Mouse (Mus musculus) kidney, postnatal 36 days (tissue): ENCODE measurements around the gene Cdc42se2.

ENCODE experiments used
- DNase-seq, 2 experiments: peaks; one replicate each; pipeline ENCODE4 v3.0.0; 2021 to 2022; ENCODE audit warnings: mixed read lengths in 2 of 2

Gene Cdc42se2

DNA sequence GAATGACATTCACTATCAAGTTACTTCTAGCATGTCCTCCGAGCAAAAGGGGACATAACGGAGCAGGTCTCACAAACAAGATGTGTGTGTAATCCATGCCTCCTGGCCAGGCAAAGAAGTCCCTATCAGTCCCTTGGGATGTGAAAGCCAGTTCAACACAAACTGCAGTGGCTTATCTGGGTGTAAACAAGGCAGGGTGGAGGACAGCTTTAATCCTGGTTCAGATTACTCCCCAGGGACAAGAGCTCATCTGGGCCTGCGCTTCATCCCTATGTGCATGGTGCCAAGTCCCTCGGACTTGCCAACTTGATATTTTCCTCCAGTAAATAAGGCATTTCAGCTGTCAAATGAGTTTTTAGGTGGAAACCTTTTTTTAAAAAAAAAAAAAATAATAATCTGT lies 36.0 kb downstream of the Cdc42se2 start:
- DNase-seq, result peak in 1 of 2 experiments; percentile 8

DNA sequence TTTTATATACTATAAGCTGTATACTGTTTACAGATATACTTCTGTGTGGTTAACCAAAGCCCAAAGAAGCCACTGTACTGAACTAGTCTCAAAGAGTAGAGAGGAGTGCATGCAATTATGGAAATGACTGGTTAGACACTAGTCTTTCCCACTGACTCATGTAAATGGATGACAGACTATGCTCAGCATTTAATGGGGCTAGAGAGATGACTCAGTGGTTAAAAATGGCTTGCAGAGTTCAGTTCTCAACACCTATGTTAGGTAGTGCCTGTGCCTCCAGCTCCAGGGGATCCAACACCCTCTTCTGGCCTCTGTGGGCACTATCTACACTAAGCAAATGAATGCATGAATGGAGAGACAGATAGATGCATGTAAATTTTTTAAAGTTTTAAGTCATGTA lies 38.6 kb downstream of the Cdc42se2 start:
- no peak for DNase-seq

DNA sequence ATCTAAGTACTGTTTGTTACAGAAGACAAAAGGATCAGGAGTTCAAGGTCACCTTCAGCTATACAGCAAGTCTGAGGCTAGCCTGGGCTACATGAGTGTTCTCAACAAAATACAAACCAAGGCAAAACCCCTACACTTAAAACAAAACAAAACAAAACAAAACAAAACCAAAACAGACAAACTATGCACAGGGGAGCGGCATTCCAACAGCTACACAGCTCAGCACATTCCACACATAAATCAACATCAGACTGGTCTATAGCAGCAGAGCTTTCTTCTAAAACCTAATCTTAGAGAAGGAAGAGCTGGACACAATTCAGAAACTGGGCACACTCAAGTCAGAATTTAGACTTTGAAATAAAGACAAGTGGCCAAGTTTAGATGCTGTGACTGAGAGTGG lies 43.2 kb downstream of the Cdc42se2 start:
- peak in 1 of 2 experiments; percentile 6 for DNase-seq

DNA sequence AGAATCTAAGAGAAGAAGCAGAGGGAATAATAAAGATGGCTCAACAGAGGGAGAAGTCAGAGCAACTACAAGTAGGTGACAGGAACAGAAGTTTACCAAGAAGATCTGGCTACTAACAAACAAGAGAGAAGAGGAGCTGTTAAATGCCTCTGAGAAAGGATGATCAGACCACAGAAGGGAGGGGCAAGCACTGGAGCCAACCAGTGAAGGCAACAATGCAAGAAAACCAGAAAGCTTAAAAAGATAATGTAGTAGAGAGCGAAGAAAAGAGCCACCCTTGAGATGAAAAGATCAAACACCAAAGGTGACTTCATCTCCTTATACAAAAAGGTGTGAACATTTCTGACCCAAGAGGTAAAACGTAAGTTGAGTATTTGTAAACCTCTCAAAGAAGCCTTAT lies 46.1 kb downstream of the Cdc42se2 start:
- DNase-seq, result no peak

DNA sequence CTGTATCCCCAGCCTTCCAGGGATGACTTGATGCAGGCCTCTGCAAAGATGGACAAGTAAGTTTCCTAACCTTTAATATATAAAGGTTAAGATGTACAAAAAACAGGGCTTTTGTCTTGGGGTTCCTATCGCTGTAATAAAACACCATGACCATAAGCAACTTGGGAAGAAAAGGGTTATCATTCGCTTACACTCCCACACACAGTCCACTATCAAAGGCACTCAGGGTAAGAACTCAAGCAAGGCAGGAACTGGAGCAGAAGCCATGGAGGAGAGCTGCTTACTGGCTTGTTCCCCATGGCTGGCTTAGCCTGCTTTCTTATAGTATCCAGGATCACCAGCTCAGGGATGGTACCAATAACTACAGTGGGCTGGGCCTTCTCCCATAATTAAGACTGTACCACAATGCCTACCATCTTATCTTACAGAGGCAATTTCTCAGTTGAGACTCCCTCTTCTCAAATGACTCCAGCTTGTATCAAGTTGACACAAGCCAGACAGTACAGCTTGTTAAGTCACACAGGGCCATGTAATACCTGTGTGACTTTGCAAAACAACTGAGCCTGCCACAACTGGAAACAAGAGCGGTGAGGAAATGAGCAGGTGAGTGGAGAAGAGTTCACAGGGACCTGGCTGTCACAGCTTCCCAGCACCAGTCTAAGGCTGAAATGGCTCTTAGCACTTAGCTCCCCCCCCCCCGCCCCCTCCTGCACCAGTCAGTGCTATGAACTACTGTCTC lies 48.3 kb downstream of the Cdc42se2 start:
- no peak for DNase-seq

DNA sequence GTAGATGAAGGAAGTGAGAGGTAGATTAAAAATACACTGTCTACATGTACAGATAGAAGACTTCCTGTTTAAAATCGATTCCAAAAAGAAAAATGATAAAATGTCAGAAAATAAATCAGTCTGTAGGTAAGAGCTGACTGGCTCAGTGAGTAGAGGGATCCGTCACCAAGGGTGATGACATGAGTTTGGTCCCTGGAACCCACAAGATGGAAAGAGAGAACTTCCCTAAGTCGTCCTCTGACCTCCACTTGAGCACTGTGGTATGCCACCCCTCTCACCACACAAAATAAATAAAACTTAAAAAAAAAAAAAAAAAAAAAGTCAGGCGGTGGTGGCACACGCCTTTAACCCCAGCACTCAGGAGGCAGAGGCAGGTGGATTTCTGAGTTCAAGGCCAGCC lies 50.6 kb downstream of the Cdc42se2 start:
- DNase-seq, result no peak

DNA sequence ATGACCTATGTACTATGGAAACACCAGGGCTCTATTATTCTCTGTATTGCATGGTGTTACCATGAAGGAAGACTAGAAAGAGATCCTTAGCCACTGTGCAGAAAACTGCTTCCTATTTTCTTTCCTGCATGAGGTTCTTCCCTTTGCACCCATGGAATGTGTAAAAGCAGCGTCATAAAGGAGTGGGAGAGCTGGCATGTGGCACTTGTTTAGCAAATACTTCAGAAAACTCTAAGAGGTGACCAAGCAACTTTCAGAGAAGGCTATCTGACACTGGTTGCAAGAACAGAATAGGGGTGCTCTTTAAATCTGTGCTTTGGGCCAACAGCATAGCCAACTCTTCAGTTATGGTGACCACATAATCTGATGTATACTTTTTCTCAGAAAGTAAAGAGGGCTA lies 52.4 kb downstream of the Cdc42se2 start:
- no peak for DNase-seq

DNA sequence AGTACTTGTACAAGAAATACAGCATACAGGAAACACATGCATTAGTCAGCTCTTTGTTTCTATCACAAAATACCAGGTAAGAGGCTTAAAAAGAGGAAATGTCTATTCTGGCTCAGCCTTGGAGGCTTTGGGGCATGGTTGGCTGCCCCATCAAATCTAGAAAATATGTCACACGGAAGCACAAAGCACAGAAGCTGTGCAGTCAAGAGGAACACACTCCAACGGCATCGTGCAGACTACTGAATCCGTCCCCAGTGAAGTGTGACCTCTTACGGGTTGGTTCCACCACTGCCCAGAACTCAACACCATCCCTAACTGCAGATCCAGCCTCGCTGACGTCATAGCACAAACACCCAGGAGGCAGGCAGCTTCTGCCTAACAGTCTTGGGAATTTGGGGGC lies 53.9 kb downstream of the Cdc42se2 start:
- DNase-seq, result peak; percentile 13 to 21

DNA sequence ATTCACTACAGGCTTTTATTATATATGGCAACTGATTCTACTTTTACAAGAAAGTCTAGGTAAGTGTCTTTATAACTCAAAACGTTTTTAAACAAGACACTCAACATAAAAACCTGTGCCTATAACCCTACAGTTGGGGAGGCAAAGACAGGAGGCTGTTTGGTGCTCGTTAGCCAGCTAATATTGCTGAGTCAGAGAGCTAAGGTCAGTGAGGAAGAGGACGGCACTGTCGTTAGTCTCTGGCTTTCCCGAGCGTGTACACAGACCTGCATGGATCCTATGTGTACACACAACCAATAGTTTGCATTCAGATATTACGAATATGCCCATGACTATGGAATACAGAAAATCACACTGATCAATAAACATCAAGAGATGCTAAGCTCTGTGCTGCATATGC lies 56.1 kb downstream of the Cdc42se2 start:
- no peak for DNase-seq

DNA sequence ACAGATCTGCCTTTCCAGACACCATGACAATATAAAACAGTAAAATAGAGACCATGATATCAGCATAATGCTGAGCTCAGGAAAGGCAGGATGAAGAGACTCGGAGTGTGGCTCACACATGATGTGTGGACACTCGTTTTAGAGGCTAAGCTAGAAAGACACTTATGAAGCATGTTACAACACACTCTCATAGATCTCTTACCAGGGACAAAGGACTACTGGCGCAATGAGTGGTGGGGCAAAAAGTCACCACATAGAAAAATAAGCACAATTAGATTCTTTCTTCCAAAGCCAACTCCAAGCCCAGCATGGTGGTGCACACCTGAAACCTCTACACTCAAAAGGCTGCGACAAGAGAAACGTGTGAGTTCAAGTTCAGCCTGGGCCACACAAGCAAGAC lies 56.5 kb downstream of the Cdc42se2 start:
- DNase-seq, result no peak

DNA sequence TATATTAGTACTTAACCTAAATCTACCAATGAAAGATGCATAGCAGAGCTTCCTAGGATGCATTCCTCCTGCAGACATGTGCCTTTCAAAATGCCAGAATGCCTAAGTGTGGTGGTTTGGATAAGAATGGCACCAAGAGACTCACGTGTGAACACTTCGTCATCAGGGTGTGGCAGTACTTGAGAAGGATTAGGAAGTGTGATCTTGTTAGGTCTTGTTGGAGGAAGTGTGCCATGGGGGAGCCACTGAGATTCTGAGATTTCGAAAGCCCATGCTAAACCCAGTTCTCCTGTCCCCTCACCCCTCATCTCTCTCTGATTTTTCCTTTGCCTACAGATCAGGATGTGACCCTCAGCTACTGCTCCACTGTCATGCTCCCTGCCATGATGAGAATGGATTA lies 58.2 kb downstream of the Cdc42se2 start:
- DNase-seq, result no peak

DNA sequence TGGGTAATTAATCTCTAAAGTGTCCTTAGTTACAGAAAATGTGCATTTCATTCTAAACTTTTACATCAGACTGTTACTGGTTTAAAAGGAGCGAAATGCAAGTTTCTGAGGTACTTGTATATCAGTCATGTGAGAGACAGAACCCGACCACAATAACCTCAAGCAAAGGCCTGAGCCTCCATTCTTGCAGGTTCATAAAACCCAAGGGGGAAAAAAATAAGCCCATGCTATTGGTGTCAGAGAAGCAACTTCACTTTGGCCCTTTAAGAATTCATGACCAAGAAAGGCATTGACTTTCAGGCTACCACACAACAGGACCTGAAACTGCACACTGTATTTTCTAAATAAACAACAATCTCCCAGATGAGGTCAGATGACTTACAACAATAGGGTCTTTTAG lies 59.1 kb downstream of the Cdc42se2 start:
- DNase-seq, result no peak

DNA sequence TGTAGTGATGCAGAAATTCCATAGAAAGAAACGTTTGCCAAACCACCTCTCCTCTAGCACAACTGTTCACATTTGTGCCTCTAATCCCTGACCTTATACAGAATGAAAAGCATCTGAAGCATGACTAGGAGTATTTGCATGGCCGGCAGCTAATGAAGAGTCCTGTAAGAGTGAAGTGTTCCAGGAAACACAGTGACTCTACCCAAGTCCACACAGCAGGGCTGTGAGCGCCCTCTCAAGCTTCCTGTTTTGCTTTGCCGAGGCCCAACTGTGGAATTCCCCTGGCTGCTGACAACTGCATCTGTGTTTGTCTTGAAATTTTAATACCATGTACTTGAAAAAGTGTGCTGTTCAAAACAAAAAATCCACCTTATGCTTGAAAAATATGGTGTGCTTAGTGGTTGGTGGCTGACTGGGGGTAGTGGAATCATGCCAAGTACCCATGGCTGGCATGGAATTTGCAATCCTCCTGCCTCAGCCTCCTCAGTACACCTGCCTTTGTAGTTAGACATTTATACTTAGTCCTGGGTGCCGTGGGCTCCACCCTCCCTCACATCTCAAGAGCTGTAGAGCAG lies 60.1 kb downstream of the Cdc42se2 start:
- DNase-seq, result peak; percentile 29 to 47

DNA sequence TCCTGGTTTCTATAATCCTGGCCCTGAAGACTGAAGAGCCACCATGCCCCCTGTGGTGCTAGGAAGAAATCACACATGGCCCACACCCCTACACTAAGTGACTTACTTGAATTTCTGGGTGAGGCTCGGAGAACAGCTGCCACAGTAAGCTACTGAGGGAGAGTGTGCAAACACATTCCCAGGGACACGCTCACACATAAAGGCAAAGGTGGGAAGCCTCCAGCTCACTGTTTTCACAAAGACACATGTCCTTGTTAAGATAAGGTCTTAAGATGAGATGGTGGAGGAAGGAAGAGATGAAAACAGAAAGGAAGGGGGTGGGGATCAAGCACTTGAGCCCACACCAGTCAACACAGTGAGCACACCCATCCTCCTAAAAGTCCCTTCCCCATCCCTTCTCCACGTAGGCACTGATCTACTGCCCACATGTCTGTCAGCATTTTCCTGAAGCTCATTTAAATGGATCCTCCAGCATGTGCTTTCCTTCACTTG lies 60.9 kb downstream of the Cdc42se2 start:
- no peak for DNase-seq

DNA sequence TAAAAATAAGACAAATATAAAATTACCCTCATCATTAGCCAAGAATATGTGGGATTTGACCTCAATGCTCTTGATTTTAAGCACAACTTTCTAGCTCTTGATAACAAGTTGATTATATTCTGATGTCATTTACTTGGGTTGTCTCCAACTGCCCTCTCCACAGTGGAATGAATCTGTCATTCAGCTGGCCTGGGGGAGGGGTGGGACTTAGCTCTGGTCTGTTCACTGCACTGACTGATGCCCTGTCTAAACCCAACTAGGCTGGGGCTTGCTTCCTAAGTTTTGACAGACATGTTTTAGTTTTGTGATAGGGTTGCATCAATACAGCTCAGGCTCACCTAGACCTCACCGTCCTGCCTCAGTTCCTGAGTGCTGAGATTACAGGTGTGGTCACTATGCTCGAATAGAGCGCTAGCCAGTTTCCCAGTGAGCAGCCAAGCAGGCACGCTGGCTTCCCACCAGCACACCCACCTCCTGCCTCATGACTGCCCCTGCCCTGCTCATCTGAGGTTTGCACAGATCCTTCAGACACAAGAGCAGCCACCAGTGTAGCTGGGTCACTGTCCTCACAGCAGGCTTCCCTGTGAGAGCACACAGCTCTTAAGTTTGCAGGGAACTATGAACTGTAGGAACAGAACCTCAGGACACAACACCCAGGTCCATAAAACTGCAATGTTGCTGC lies 63.0 kb downstream of the Cdc42se2 start:
- DNase-seq, result peak; percentile 25 to 39

DNA sequence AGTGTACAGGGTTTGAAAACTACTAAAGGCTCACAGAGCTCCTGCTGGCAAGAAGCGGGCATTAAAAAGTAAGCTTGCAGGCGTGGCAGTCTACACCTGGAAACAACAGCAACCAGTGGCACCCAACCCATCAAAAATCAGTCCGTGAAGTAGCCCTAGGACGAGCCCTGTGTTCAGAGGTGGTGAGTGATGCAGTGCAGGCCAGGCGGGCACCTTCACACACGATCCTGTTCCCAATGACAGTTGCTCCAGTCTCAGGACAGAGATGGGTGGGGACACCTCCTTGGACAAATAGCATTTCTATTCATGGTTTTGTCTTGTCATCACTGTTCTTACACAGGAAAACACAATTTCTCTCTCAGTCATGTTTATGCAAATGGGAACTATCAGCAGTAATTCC lies 65.4 kb downstream of the Cdc42se2 start:
- no peak for DNase-seq

DNA sequence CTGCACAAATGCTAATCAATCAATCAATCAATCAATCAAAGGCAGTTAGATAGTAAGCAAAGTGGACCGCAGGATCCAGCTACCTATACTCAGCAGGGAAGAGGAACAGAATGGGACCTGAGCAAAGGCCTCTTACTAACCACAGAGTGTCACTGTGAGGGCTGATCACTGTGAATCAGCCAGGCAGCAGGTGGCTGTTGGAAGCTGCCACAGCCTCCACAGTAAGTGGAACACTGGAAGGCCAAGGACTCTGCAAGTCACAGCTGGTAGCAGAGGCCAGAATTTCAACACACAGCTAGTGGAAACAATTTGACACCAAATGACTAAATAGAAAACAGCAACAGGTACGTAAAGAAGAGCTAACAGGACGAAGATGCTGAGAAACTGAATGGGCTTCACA lies 68.9 kb downstream of the Cdc42se2 start:
- DNase-seq, result no peak

DNA sequence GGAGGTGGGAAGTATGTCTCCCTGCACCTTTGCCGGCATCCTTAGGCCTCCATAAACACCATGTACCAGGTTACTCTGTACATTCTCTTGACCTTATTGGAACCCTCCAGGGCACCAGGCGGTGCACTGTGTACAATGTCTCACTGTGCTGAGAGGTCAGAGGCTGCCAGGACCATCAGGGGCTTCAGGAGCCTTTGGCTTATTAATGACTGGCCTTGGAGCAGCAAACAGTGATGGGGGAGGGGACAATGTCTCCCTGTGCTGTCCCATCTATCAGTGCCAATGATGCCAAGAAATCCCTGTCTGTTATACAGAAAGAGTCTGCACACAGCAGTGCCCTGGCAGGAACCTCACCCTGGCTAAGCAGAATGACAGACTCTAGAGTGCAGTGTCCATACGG lies 69.6 kb downstream of the Cdc42se2 start:
- DNase-seq, result no peak

DNA sequence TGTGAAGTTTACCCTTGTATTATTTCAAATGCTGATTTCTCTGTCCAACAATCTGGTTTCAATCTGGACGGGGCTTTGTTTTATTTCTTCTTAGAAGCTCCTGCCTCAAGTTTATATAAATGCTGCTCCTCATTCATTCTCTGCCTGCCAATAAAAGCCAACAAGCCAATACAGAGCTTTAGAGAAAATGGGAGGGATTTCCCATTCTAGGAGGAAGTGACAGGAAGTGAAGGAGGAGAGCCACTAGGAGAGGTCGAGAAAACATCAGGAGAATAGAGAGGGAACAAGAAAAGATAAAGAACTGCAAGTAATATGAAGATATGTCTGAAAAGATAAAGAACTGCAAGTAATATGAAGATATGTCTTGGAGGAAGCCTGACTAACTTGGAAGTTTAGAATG lies 74.6 kb downstream of the Cdc42se2 start:
- no peak for DNase-seq

DNA sequence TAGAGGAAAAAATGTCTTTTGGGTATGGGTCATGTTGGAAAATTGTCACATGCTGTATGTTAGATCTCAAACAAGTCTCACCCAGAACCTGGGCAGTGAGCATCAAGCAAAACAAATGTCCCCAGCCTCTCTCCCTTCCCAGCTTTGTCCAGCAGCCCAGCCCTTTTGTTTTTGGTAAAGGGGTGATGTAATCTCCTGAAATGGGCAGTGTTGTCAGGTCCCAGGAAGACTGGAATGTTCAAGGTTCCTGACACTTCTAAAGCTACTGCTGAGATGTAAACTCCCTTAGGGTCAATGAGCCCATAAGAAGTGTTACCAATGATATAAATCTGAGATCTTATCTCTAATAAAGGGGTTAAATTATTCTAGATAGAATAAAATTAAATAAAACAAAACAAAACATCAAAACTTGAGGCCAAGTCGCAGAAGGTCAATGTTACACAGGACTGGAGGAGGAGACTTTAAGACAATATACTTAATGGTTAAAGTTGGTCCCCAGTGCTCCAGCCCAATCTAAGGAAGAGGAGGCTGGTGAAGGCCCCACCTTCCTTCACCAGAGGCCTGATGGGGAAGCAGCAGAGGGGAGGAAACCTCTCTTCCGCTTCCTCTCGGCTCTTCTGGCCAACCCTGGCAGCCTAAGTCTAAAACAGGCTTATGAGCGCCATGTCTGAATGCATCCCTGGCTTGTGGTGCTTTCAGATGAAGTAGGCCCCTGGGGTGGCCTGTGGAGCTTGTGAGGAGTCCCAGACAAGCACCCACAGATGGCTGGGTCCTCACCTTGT lies 76.8 kb downstream of the Cdc42se2 start:
- DNase-seq, result no peak

DNA sequence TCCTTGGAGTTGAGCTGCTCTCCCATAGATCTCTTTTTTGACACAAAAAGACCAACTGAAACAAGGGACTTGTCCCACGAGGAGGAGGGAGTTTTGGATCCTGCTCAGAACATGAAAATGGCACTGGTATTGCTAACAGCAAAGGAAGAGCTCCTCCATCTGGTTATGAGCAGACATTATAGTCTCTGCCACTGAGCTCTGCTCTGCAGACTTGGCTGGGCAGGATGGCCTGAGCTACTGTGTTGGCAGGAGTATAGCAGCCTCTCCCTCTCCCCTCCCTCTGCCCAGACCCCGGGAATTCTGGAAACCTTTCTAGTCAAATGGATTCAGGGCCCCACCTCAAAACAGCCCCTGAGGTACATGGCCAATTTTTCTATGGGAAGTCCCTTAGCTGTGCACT lies 77.8 kb downstream of the Cdc42se2 start:
- DNase-seq, result no peak

DNA sequence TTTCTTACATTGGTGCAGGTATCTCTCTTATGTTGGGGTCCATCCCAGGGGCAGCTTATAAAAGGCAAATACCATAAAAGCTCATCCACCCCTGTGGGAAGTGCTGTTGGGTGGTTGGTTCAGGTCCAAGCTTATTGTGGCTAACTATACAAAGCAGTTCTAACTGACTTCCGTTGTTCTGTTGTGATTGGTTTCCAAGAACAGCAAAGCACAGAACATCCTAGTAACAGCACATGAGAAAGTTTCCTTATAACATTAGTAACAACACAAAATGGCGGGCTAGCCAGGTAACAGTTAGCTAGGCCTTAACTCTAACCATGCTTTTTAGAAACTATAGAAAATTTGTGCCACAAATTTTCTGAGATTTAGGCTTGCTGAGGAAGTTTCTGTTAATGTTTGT lies 79.3 kb downstream of the Cdc42se2 start:
- no peak for DNase-seq

DNA sequence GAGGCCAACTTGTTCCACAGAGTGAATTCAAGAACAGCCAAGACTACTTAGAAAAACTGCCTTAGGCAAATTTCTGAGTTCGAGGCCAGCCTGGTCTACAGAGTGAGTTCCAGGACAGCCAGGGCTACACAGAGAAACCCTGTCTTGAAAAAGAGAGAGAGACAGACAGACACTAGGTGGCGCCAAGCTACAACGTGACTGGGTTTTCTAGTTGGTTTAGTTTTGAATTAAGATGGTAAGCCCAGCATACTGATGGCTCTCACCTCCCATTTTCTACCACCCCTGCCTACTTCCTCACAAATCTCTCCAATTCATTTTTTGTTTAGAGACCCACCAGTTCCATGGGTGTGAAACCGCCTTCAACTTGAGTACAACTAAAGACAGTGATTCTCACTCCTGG lies 84.2 kb downstream of the Cdc42se2 start:
- DNase-seq, result peak; percentile 71 to 90
